Mouse (Mus musculus): ENCODE measurements around the gene Kcnmb3. TPM values are rescaled to one million over a fixed set of nuclear protein-coding genes. Genes with fewer than 3 reads are reported as not detected.

Gene Kcnmb3
- total RNA-seq, 2 experiments from 2014 or later, result 0.66 TPM; not detected in 1

GRCm38 (mm10) chr3:32495856-32496710 is 4.1 kb upstream of the Kcnmb3 start:
- DNase-seq (ENCODE audit: extremely low spot score in 1 of 2, low spot score in 1 of 2), result no peak

- DNase-seq (ENCODE audit: extremely low spot score in 1 of 2, low spot score in 1 of 2), result no peak
Measured at GRCm38 (mm10) chr3:32495088-32495770, 3.2 kb upstream of the Kcnmb3 start.

- no peak for DNase-seq (ENCODE audit: extremely low spot score in 1 of 2, low spot score in 1 of 2)
Measured at GRCm38 (mm10) chr3:32494387-32495087, 2.5 kb upstream of the Kcnmb3 start.

GRCm38 (mm10) chr3:32490928-32491315 is 1.1 kb downstream of the Kcnmb3 start:
- DNase-seq (ENCODE audit: extremely low spot score in 1 of 2, low spot score in 1 of 2), result no peak

GRCm38 (mm10) chr3:32490076-32490927 is 1.7 kb downstream of the Kcnmb3 start:
- DNase-seq (ENCODE audit: extremely low spot score in 1 of 2, low spot score in 1 of 2), result no peak

- DNase-seq (ENCODE audit: extremely low spot score in 1 of 2, low spot score in 1 of 2), result no peak
Measured at GRCm38 (mm10) chr3:32488172-32488571, 3.9 kb downstream of the Kcnmb3 start.

- no peak for DNase-seq (ENCODE audit: extremely low spot score in 1 of 2, low spot score in 1 of 2)
Measured at GRCm38 (mm10) chr3:32486543-32486942, 5.5 kb downstream of the Kcnmb3 start.

GRCm38 (mm10) chr3:32483035-32483434 is 9.0 kb downstream of the Kcnmb3 start:
- DNase-seq (ENCODE audit: extremely low spot score in 1 of 2, low spot score in 1 of 2), result no peak

GRCm38 (mm10) chr3:32479961-32480360 is 12.1 kb downstream of the Kcnmb3 start:
- no peak for DNase-seq (ENCODE audit: extremely low spot score in 1 of 2, low spot score in 1 of 2)

GRCm38 (mm10) chr3:32473184-32473583 is 18.8 kb downstream of the Kcnmb3 start:
- no peak for DNase-seq (ENCODE audit: extremely low spot score in 1 of 2, low spot score in 1 of 2)

GRCm38 (mm10) chr3:32472191-32472900 is 19.7 kb downstream of the Kcnmb3 start:
- DNase-seq (ENCODE audit: extremely low spot score in 1 of 2, low spot score in 1 of 2), result no peak

- no peak for DNase-seq (ENCODE audit: extremely low spot score in 1 of 2, low spot score in 1 of 2)
Measured at GRCm38 (mm10) chr3:32471098-32471497, 20.9 kb downstream of the Kcnmb3 start.

- no peak for DNase-seq (ENCODE audit: extremely low spot score in 1 of 2, low spot score in 1 of 2)
Measured at GRCm38 (mm10) chr3:32470449-32470848, 21.6 kb downstream of the Kcnmb3 start.

GRCm38 (mm10) chr3:32468411-32468810 is 23.6 kb downstream of the Kcnmb3 start:
- DNase-seq (ENCODE audit: extremely low spot score in 1 of 2, low spot score in 1 of 2), result no peak

- DNase-seq (ENCODE audit: extremely low spot score in 1 of 2, low spot score in 1 of 2), result no peak
Measured at GRCm38 (mm10) chr3:32467321-32467720, 24.7 kb downstream of the Kcnmb3 start.

- DNase-seq (ENCODE audit: extremely low spot score in 1 of 2, low spot score in 1 of 2), result peak in 1 of 2 experiments; percentile 48
Measured at GRCm38 (mm10) chr3:32459777-32460176, 32.3 kb downstream of the Kcnmb3 start.

- no peak for DNase-seq (ENCODE audit: extremely low spot score in 1 of 2, low spot score in 1 of 2)
Measured at GRCm38 (mm10) chr3:32454329-32455021, 37.6 kb downstream of the Kcnmb3 start.

GRCm38 (mm10) chr3:32441710-32442109 is 50.3 kb downstream of the Kcnmb3 start:
- no peak for DNase-seq (ENCODE audit: extremely low spot score in 1 of 2, low spot score in 1 of 2)

GRCm38 (mm10) chr3:32438716-32439115 is 53.3 kb downstream of the Kcnmb3 start:
- DNase-seq (ENCODE audit: extremely low spot score in 1 of 2, low spot score in 1 of 2), result no peak

Measured in layer of hippocampus, postnatal 25 days (tissue).